Mouse (Mus musculus): ENCODE measurements at regions not wholly inside any gene's neighbourhood (a gene's known extent, or its start where the extent isn't known, plus 50 kb on each side); places are given as distances from the start of the nearest gene placed in this dataset.

DNA sequence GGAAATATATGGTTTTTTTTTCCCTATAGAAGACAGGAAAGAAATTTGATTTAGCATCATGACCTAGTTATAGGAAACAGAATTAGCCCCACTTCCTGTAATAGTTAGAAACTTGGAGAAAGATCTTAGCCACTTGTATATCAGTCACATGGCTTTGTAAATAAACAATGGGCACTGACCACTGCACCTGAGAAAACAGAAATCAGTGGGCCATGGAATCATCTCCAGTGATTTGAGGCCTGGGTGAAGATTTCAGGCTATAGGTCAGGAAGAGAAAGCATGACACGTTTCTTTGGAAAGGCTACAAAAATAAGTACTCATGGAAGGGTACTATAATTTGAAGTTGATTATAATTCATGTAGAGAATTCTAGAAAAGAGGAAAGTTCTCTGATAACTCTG, 642.2 kb upstream of the Rag2 start:
- Histone ChIP-seq H3K27me3 (ENCODE audit: control insufficient read depth, insufficient read depth, low read length) (no peaks in the 10 kb centered on the region), H3K9me3 (ENCODE audit: control insufficient read depth, low read length) (no peaks in the 10 kb centered on the region), H3K9ac (ENCODE audit: low read depth, low read length, severe bottlenecking) (no peak overlapping the region), H3K27ac (replicated peaks; ENCODE audit: low read depth, low read length) (no peak overlapping the region), H3K4me1 (ENCODE audit: control insufficient read depth, insufficient read depth, low read length) (no peaks in the 10 kb centered on the region), H3K36me3 (ENCODE audit: control insufficient read depth, insufficient read depth, low read length) (no peaks in the 10 kb centered on the region), H3K4me2 (replicated peaks; ENCODE audit: low read depth, low read length, severe bottlenecking) (no peak overlapping the region), H3K4me3 (replicated peaks; ENCODE audit: low read length) (no peak overlapping the region)
- DNase-seq (ENCODE audit: low spot score) (no peak), ATAC-seq (ENCODE audit: low FRiP score, low read depth) (no peak)
- no peak for TF ChIP-seq POLR2A (IDR thresholded peaks at IDR 0.05; ENCODE audit: borderline replicate concordance, extremely low read depth, insufficient read depth, insufficient read length)
- whole genome bisulfite sequencing, result 63% methylated on average over 1 of the region's 1 CpGs

DNA sequence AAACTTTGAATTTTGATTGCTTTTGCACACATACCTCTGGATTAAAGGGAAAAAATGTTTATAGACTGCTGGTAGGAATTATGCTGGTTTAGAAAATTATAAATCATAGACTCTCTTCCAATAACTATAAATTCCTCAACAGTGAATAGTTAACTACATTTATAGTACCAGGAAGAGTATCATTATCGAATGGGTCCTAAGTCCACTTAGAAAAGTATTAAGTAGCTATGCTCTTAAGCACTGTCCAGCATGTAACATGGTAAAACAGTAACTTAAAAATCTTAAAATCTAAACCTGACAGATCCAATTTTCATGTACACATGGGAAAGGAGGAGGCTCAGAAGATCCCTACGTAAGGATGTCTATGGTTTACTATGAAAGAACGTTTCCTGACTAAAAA, 609.2 kb upstream of the Rag2 start:
- DNase-seq (ENCODE audit: low spot score), result no peak
- no peak overlapping the region for H3K9ac ChIP-seq (ENCODE audit: low read depth, low read length, severe bottlenecking)
- H3K4me1 ChIP-seq (ENCODE audit: control insufficient read depth, insufficient read depth, low read length), result no peaks in the 10 kb centered on the region
- no peaks in the 10 kb centered on the region for H3K9me3 ChIP-seq (ENCODE audit: control insufficient read depth, low read length)
- WGBS, result 90% methylated on average over 3 of the region's 3 CpGs
- H3K27ac ChIP-seq (replicated peaks; ENCODE audit: low read depth, low read length), result no peak overlapping the region
- H3K4me2 ChIP-seq (replicated peaks; ENCODE audit: low read depth, low read length, severe bottlenecking), result no peak overlapping the region
- TF ChIP-seq POLR2A (IDR thresholded peaks at IDR 0.05; ENCODE audit: borderline replicate concordance, extremely low read depth, insufficient read depth, insufficient read length), result no peak
- H3K36me3 ChIP-seq (ENCODE audit: control insufficient read depth, insufficient read depth, low read length), result no peaks in the 10 kb centered on the region
- H3K27me3 ChIP-seq (ENCODE audit: control insufficient read depth, insufficient read depth, low read length), result no peaks in the 10 kb centered on the region
- no peak for ATAC-seq (ENCODE audit: low FRiP score, low read depth)
- no peak overlapping the region for H3K4me3 ChIP-seq (replicated peaks; ENCODE audit: low read length)

DNA sequence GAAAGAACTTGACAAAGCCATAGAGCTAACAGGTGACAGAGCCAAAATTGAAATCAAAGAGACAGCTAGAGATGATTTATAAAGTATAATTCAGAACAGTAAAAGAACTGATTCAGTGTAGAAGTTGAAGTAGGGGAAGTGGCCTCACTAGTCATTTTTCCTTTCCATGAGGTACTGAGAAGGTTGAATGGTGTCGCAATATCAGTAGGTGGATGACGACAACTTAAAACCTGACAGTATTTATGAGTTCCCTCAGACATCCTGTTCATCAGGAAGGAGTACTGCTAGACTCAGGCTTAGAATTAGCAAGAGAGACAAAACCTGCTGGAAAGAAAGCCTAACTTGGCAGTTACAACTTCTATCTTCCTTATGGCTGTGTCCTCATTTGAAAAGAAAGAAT, 605.1 kb upstream of the Rag2 start:
- Histone ChIP-seq H3K9ac (ENCODE audit: low read depth, low read length, severe bottlenecking) (no peak overlapping the region), H3K4me3 (replicated peaks; ENCODE audit: low read length) (no peak overlapping the region), H3K36me3 (ENCODE audit: control insufficient read depth, insufficient read depth, low read length) (no peaks in the 10 kb centered on the region), H3K27ac (replicated peaks; ENCODE audit: low read depth, low read length) (no peak overlapping the region), H3K4me2 (replicated peaks; ENCODE audit: low read depth, low read length, severe bottlenecking) (no peak overlapping the region), H3K27me3 (ENCODE audit: control insufficient read depth, insufficient read depth, low read length) (no peaks in the 10 kb centered on the region), H3K9me3 (ENCODE audit: control insufficient read depth, low read length) (no peaks in the 10 kb centered on the region), H3K4me1 (ENCODE audit: control insufficient read depth, insufficient read depth, low read length) (no peaks in the 10 kb centered on the region)
- ATAC-seq (ENCODE audit: low FRiP score, low read depth) (no peak), DNase-seq (ENCODE audit: low spot score) (no peak)
- TF ChIP-seq POLR2A (IDR thresholded peaks at IDR 0.05; ENCODE audit: borderline replicate concordance, extremely low read depth, insufficient read depth, insufficient read length), result no peak
- 78% methylated on average over 2 of the region's 2 CpGs for WGBS

DNA sequence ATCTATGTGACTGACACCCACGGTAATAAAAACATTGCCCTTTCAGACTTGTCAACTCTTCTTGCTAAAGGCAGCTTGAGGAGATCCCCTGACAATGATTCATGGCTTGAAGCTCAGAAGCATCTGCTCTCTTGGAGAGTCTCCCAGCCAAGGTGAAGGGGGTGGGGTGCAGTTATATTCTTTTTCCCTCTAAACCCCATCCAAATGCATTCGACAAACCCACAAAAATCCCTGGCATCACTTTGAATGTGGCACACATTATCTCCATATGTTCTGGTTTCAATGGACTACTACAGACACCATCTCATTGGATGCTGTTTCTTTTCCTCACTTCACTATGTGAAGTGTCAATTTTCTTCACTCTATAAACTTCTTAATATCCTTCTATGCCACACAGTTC, 603.0 kb upstream of the Rag2 start:
- DNase-seq (ENCODE audit: low spot score), result no peak
- H3K9me3 ChIP-seq (ENCODE audit: control insufficient read depth, low read length), result no peaks in the 10 kb centered on the region

DNA sequence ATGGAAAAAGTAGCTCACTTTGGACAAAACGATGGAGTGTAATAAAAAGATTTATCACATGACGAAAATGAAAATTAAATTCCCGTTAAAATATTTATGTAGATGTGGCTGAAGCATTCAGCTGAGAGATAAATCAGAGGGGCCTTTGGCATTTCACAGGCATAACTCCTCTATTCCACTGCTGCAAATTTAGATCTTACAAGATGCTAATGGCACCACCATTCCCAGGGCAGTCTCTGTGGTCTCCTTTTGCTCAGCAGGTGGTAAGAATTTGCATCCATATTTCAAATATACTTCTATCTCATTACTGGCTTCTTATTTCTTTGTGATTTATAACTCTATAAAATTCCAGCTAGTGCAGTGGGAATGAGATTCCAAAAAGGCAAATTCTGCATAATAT, 581.5 kb upstream of the Rag2 start:
- H3K36me3 ChIP-seq (ENCODE audit: control insufficient read depth, insufficient read depth, low read length), result no peaks in the 10 kb centered on the region
- H3K4me1 ChIP-seq (ENCODE audit: control insufficient read depth, insufficient read depth, low read length), result no peaks in the 10 kb centered on the region
- ATAC-seq (ENCODE audit: low FRiP score, low read depth) (no peak), DNase-seq (ENCODE audit: low spot score) (no peak)
- no peaks in the 10 kb centered on the region for H3K9me3 ChIP-seq (ENCODE audit: control insufficient read depth, low read length)
- H3K9ac ChIP-seq (ENCODE audit: low read depth, low read length, severe bottlenecking), result no peak overlapping the region
- 73% methylated on average over 3 of the region's 3 CpGs for WGBS
- no peak for TF ChIP-seq POLR2A (IDR thresholded peaks at IDR 0.05; ENCODE audit: borderline replicate concordance, extremely low read depth, insufficient read depth, insufficient read length)
- no peak overlapping the region for H3K4me2 ChIP-seq (replicated peaks; ENCODE audit: low read depth, low read length, severe bottlenecking)
- no peak overlapping the region for H3K4me3 ChIP-seq (replicated peaks; ENCODE audit: low read length)
- H3K27me3 ChIP-seq (ENCODE audit: control insufficient read depth, insufficient read depth, low read length), result no peaks in the 10 kb centered on the region
- H3K27ac ChIP-seq (replicated peaks; ENCODE audit: low read depth, low read length), result no peak overlapping the region

More for the DNA sequence above, 603.0 kb upstream of the Rag2 start:
- no peak overlapping the region for H3K4me3 ChIP-seq (replicated peaks; ENCODE audit: low read length)
- WGBS, result 67% methylated on average over 2 of the region's 2 CpGs
- no peak for ATAC-seq (ENCODE audit: low FRiP score, low read depth)
- H3K36me3 ChIP-seq (ENCODE audit: control insufficient read depth, insufficient read depth, low read length), result no peaks in the 10 kb centered on the region
- TF ChIP-seq POLR2A (IDR thresholded peaks at IDR 0.05; ENCODE audit: borderline replicate concordance, extremely low read depth, insufficient read depth, insufficient read length), result no peak
- no peak overlapping the region for H3K9ac ChIP-seq (ENCODE audit: low read depth, low read length, severe bottlenecking)
- H3K27ac ChIP-seq (replicated peaks; ENCODE audit: low read depth, low read length), result no peak overlapping the region
- no peaks in the 10 kb centered on the region for H3K4me1 ChIP-seq (ENCODE audit: control insufficient read depth, insufficient read depth, low read length)
- no peaks in the 10 kb centered on the region for H3K27me3 ChIP-seq (ENCODE audit: control insufficient read depth, insufficient read depth, low read length)
- H3K4me2 ChIP-seq (replicated peaks; ENCODE audit: low read depth, low read length, severe bottlenecking), result no peak overlapping the region

DNA sequence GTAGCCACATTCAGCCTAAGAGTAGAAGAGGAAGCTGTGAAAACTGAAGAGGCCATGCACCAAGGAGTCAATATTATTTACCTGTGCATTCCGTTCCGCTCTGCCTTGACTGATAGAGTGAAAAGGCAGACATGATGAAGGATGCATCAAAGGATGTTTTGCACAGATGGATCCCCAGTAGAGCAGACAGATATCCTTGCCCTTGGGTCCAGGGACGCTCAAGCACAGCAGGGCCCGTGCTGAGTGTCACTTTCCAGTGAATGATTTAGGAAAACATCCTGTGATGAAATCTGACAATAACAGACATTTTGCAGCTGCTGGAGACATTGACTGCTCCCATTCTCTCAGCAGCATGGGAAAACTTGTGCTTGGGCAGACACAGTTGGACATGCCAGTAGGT, 561.6 kb upstream of the Rag2 start:
- TF ChIP-seq POLR2A (IDR thresholded peaks at IDR 0.05; ENCODE audit: borderline replicate concordance, extremely low read depth, insufficient read depth, insufficient read length), result no peak
- H3K4me3 ChIP-seq (replicated peaks; ENCODE audit: low read length), result no peak overlapping the region
- no peak for DNase-seq (ENCODE audit: low spot score)
- H3K36me3 ChIP-seq (ENCODE audit: control insufficient read depth, insufficient read depth, low read length), result no peaks in the 10 kb centered on the region
- no peak for ATAC-seq (ENCODE audit: low FRiP score, low read depth)
- 85% methylated on average over 4 of the region's 4 CpGs for WGBS
- no peaks in the 10 kb centered on the region for H3K4me1 ChIP-seq (ENCODE audit: control insufficient read depth, insufficient read depth, low read length)
- no peaks in the 10 kb centered on the region for H3K27me3 ChIP-seq (ENCODE audit: control insufficient read depth, insufficient read depth, low read length)
- H3K9ac ChIP-seq (ENCODE audit: low read depth, low read length, severe bottlenecking), result no peak overlapping the region
- H3K27ac ChIP-seq (replicated peaks; ENCODE audit: low read depth, low read length), result no peak overlapping the region
- no peaks in the 10 kb centered on the region for H3K9me3 ChIP-seq (ENCODE audit: control insufficient read depth, low read length)
- H3K4me2 ChIP-seq (replicated peaks; ENCODE audit: low read depth, low read length, severe bottlenecking), result no peak overlapping the region

Data from limb, embryonic 14.5 days (tissue).